Mouse (Mus musculus) urinary bladder, postnatal 36 days (tissue): ENCODE results near the gene Cdh26.

Source experiments
- DNase-seq, 2 experiments: peaks; one replicate each; pipeline ENCODE4 v3.0.0; 2022; ENCODE audit warnings: low spot score in 2 of 2, mixed read lengths in 1 of 2

Gene Cdh26

GRCm38 (mm10) chr2:178437311-178437710 is 7.0 kb downstream of the Cdh26 start:
- no peak for DNase-seq

DNA sequence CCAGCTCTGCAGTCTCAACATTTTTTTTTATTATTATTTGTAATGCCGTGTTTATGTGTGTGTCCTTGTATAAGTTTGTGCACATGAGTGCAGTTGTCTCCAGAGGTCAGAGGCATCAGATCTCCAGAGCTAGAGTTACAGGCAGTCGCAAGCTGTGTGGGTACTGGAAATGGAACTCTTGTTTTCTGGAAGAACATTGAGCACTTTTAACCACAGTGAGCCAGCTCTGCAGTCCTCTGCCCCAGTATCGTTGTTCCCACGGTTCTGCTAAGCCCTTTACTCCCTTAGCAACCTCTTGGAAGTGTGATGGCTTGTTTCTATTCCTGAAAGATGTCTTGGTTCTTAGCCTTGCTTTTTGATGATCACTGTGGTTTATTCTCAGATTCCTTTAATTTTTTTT is 19.1 kb downstream of the Cdh26 start:
- DNase-seq = no peak

GRCm38 (mm10) chr2:178450236-178450635 is 19.9 kb downstream of the Cdh26 start:
- no peak for DNase-seq

- no peak for DNase-seq
Observed at GRCm38 (mm10) chr2:178450961-178451360, 20.6 kb downstream of the Cdh26 start.

- peak; percentile 3 to 7 for DNase-seq
Observed at GRCm38 (mm10) chr2:178454664-178455516, 24.6 kb downstream of the Cdh26 start.

- DNase-seq = no peak
Observed at GRCm38 (mm10) chr2:178457414-178457813, 27.1 kb downstream of the Cdh26 start.

DNA sequence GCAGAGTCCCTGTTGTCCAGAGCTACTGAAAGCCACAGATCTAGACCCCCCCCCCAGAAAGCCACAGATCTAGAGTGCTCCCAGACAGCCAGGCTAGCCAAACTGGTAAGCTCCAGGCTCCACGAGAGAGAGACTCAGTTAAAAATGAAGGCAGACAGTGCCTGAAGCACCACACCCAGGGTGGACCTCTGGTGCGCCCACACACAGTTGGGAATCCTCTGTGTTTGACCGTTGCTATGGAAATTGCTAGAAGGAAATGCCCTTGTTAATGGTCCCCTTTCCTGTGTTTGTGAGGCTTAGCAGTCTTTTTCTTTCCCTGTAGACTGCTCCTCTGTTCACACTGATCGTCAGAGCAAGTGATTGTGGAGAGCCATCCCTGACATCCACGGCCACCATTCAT is 30.0 kb downstream of the Cdh26 start:
- DNase-seq = no peak

DNA sequence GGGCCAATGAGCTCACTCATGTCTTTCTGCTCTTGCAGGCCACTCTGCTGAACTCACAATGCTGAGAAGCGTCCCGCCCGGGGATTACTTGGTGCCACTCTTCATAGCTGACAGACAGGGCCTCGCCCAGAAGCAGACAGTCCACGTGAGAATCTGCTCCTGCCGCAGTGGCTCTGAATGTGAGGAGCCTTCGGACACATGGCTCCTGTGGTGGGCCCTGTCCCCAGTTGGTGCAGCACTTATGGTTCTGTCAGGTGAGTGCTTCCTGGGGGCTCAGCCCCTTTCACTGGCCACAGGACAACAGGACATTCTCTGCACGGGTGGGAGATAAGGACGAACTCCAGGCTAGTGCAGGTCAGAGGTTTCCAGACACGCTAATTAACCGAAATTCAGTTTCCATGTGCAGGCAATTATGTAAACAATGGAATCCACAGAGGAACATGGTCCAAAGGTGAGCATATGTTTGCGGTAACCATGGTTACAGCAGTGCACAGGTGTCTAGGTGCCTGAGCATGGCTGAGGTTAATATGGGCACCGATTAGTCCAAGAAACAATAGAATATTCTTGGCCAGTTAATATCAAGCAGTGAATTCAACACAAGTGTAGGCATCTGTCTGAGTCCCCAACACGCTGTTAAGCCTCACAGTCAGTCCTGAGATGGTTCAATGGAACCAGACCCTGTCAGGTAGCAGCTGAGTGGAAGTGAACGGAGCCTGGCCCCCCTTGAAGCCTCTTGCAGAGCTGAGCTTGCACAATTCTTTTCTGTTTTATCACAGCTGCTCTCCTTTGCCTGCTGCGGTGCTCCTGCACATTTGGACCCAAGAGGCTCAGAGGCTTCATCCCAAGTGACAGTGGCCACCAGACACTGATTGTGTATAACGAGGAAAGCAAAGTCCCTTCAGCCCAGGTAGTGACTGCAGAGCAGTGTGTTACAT is 41.5 kb downstream of the Cdh26 start:
- no peak for DNase-seq

GRCm38 (mm10) chr2:178473916-178474315 is 43.6 kb downstream of the Cdh26 start:
- DNase-seq = no peak

- DNase-seq = no peak
Observed at GRCm38 (mm10) chr2:178477228-178477627, 46.9 kb downstream of the Cdh26 start.

- no peak for DNase-seq
Observed at GRCm38 (mm10) chr2:178479011-178479410, 48.7 kb downstream of the Cdh26 start.

GRCm38 (mm10) chr2:178480932-178481331 is 50.6 kb downstream of the Cdh26 start:
- no peak for DNase-seq

DNA sequence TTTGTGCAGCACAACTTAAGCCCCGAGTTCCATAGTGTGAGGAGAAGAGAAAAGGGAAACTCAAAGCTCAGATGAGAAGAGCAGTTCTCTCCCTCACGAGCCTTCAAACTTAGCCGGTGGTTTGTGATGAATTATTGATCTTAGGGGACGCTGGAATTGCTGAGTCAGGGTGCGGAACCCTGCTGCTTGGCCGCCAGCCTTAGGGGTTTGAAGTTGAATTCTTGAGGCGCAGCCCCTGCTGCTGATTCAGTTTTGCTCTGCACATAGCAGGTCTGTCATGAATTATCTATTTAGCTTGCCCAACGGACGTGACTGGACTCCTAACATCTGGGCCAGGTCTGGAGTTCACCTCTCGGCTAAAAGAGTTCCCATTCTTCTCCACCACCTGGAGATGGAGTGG is 53.1 kb downstream of the Cdh26 start:
- no peak for DNase-seq

- DNase-seq = no peak
Observed at GRCm38 (mm10) chr2:178488276-178488675, 57.9 kb downstream of the Cdh26 start.

DNA sequence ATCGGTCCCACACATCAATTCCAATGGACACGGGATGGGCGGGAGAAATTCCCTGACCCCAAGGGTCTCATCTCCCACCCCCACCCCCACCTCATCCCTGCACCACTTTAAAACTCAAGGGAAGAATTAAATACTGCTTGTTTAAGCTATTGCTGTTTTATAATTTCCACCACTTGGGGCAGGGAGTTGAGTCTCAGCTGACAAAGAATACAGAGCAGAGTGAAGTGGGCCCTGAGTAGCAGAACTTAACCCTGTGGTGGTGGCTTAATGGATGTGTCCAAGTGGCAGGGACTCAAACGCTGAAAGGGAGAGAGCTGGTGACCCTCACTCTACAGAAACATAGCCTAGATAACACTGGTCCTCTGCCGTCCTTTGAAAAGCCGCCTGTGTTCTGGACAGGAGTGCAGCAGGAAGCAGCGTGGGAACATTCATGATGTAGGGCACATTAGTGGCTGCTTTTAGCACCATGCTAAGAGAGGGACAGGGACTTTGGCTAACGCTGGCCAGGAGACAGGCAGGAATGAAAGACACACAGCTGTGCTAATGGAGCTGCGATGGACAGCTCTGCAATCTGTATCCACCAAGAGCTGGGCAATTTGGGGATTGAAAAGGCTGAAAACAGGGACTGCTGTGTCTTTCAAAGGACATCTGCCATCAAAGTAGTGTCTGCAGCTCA is 60.1 kb downstream of the Cdh26 start:
- DNase-seq = no peak

DNA sequence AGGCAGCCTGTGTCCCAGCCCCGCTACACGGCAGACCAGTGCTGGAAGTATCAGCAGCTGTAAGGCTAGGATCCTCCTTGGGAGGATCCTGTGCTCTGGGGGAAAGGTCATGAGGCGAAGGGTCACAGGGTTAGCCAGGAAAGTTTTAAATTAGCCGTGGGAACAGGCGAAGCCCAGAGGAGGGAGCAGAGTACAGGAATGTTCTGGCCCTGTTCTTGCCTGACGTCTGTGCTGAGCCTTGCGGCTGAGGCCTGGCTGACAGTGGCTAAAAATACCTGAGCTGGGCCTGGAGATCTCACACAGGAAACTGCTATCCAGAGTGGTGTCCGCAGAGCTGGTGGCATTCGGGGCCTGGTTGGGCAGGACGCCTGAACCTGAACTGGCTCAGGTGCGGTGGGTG is 63.7 kb downstream of the Cdh26 start:
- peak in 1 of 2 experiments; percentile 31 for DNase-seq

DNA sequence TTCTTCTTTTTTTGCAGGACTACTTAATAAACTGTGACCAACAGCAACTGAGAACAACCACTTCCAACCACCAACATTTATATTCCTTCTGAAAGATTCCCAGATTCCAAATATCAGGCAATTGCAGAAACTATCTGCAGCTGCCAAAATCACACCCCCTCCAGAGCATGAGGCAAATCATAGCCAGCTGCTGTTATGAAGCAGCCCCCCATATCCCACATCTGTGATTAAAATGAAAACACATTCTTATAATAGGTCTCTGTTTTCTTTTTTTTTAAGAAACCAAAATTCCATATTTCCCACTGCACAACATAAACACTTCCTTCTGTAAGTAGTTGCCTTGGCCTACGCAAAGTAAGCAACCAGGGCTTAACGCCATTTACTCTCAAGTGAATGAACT is 65.5 kb downstream of the Cdh26 start:
- DNase-seq = no peak

- no peak for DNase-seq
Observed at GRCm38 (mm10) chr2:178497900-178498299, 67.6 kb downstream of the Cdh26 start.

- DNase-seq = peak in 1 of 2 experiments; percentile 12
Observed at GRCm38 (mm10) chr2:178498409-178498808, 68.1 kb downstream of the Cdh26 start.

DNA sequence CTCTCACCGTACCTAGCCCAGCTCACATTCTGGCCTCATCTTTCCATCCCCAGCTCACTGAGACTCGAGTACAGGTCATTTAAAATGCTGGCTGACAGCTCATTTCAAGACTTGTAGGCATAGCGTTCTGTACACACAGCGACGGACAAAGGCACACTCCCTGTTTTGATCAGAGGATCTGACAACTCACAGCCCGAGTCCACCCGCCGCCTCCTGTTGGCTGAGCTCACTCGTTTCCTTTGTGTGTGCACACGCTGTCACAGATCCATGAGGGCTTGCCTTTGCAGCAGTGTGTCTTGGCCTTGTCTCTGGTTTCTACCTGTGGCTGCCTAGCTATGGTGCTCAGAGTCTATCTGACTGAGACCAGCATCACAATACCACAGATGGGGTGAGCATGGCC is 72.1 kb downstream of the Cdh26 start:
- DNase-seq = no peak

DNA sequence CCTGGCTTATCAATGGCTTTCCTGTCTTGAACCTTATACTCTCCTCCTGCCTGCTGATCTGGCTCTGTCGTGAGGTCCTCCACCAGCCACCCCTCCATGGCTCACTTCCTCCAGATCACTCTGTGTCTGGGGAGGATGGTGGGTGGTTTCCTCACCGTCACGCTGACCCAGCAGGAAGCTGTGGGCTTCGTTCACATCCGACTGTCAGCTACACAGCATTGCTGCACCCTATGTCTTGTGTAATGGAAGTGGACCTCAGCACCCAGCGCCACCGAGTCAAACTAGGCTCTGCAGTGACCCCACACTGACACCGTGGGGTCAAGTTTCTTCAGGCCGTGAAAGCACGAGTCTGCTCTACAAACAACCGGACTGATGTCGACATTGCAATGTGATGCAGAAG is 75.7 kb downstream of the Cdh26 start:
- DNase-seq = no peak

- peak; percentile 48 to 57 for DNase-seq
Observed at GRCm38 (mm10) chr2:178507379-178508014, 77.2 kb downstream of the Cdh26 start.
